Mouse (Mus musculus): ENCODE measurements around the gene Arhgap27. TPM values are rescaled to one million over a fixed set of nuclear protein-coding genes. Genes with fewer than 3 reads are reported as not detected.

Arhgap27 gene
- polyA plus RNA-seq (2014; fragmentation: Illumina TruSeq; extraction: RNeasy Lipid Tissue Mini Kit (QIAGEN cat#74804); ENCODE audit: low replicate concordance), result 1.1 TPM

GRCm38 (mm10) chr11:103363214-103364148 lies at the start of gene Arhgap27:
Gene Arhgap27, minus strand, starts transcription at chr11:103363692.

GRCm38 (mm10) chr11:103411981-103412949 lies 48.8 kb upstream of the Arhgap27 start, which contains the start of gene Plekhm1:
Gene Plekhm1, minus strand, starts transcription at chr11:103412687.

Other genes with a start within 250 kb of the Arhgap27 start
- 34.2 TPM for gene Hexim1, start 247.5 kb downstream of the Arhgap27 start, polyA plus RNA-seq (2014; fragmentation: Illumina TruSeq; extraction: RNeasy Lipid Tissue Mini Kit (QIAGEN cat#74804); ENCODE audit: low replicate concordance)
- 0.82 TPM for gene Hexim2, start 231.3 kb downstream of the Arhgap27 start, polyA plus RNA-seq (2014; fragmentation: Illumina TruSeq; extraction: RNeasy Lipid Tissue Mini Kit (QIAGEN cat#74804); ENCODE audit: low replicate concordance)
- gene Fmnl1, start 192.6 kb downstream of the Arhgap27 start, polyA plus RNA-seq (2014; fragmentation: Illumina TruSeq; extraction: RNeasy Lipid Tissue Mini Kit (QIAGEN cat#74804); ENCODE audit: low replicate concordance), result not detected
- not detected for gene 1700023F06Rik, start 155.1 kb downstream of the Arhgap27 start, polyA plus RNA-seq (2014; fragmentation: Illumina TruSeq; extraction: RNeasy Lipid Tissue Mini Kit (QIAGEN cat#74804); ENCODE audit: low replicate concordance)
- not detected for gene Spata32, start 145.3 kb downstream of the Arhgap27 start, polyA plus RNA-seq (2014; fragmentation: Illumina TruSeq; extraction: RNeasy Lipid Tissue Mini Kit (QIAGEN cat#74804); ENCODE audit: low replicate concordance)
- not detected for gene Map3k14, start 96.2 kb downstream of the Arhgap27 start, polyA plus RNA-seq (2014; fragmentation: Illumina TruSeq; extraction: RNeasy Lipid Tissue Mini Kit (QIAGEN cat#74804); ENCODE audit: low replicate concordance)
- 1.1 TPM for gene Plekhm1, start 49.0 kb upstream of the Arhgap27 start, polyA plus RNA-seq (2014; fragmentation: Illumina TruSeq; extraction: RNeasy Lipid Tissue Mini Kit (QIAGEN cat#74804); ENCODE audit: low replicate concordance)
- not detected for gene Lrrc37a, start 140.9 kb upstream of the Arhgap27 start, polyA plus RNA-seq (2014; fragmentation: Illumina TruSeq; extraction: RNeasy Lipid Tissue Mini Kit (QIAGEN cat#74804); ENCODE audit: low replicate concordance)